Mouse (Mus musculus): ENCODE results near the gene Gm12248.

DNA sequence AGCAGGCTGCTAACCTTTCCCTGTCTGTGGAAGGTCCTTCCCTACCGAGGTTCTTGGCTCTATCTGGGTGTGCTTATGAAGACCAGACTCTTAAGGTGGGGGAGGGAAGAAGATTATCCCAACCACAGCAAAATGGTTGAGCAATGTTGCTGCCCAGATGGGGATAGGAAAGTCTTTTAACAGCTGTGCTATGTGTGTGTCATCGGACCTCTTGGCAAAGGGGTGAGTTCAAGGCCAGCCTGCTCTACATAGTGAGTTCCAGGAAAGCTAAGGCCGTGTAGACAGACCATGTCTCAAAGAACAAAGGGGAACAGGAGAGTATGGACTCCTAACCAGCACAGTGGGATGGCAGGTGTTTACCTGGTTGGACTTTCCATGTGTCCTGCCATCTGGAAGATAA lies 20.0 kb downstream of the Gm12248 start:
- TF ChIP-seq CTCF (IDR thresholded peaks at IDR 0.05; ENCODE audit: insufficient read depth, low read length), result no peak
- TF ChIP-seq POLR2A (IDR thresholded peaks at IDR 0.05; ENCODE audit: borderline replicate concordance, extremely low read depth, low read depth, low read length), result no peak

All from lung, adult 2 months (tissue).